Mouse (Mus musculus) liver, embryonic 13.5 days (tissue): ENCODE measurements around the gene Zdhhc24. TPM values are rescaled to one million over a fixed set of nuclear protein-coding genes. Genes with fewer than 3 reads are reported as not detected.

Experiments
- ATAC-seq: fragments of 200-750 bp; cut with Nextera tagmentation; 2 replicates; pipeline ENCODE4 v1.8.0; 2017; ENCODE audit warnings: low read depth, mild to moderate bottlenecking, moderate number of reproducible peaks, moderate library complexity
- DNase-seq: peaks from one replicate; pipeline ENCODE4 v3.0.0; 2022
- H3K27ac ChIP-seq: fragments of 300-500 bp; sonication (generic); 2 replicates; pipeline ENCODE4 v1.5.1; 2015; ENCODE audit warnings: moderate library complexity, mild to moderate bottlenecking, inconsistent platforms
- H3K27me3 ChIP-seq: fragments of 300-500 bp; sonication (generic); 2 replicates; pipeline ENCODE4 v1.6.1; 2015; ENCODE audit warnings: mild to moderate bottlenecking, inconsistent platforms
- H3K36me3 ChIP-seq: fragments of 300-500 bp; sonication (generic); 2 replicates; pipeline ENCODE4 v1.6.1; 2015; ENCODE audit warnings: mild to moderate bottlenecking, inconsistent platforms
- H3K4me1 ChIP-seq: fragments of 300-500 bp; sonication (generic); replicated peaks from 2 replicates; pipeline ENCODE4 v1.6.1; 2015; ENCODE audit warnings: inconsistent platforms
- H3K4me2 ChIP-seq: fragments of 300-500 bp; sonication (generic); 2 replicates; pipeline ENCODE4 v1.6.1; 2015; ENCODE audit warnings: inconsistent platforms, mild to moderate bottlenecking, moderate library complexity
- H3K4me3 ChIP-seq: fragments of 300-500 bp; sonication (generic); replicated peaks from 2 replicates; pipeline ENCODE4 v1.5.1; 2015; ENCODE audit warnings: mild to moderate bottlenecking, inconsistent platforms
- H3K9ac ChIP-seq: fragments of 300-500 bp; sonication (generic); 2 replicates; pipeline ENCODE4 v1.6.1; 2015; ENCODE audit warnings: mild to moderate bottlenecking, inconsistent platforms
- H3K9me3 ChIP-seq: fragments of 300-500 bp; sonication (generic); replicated peaks from 2 replicates; pipeline ENCODE4 v1.6.1; 2016; ENCODE audit warnings: inconsistent platforms
- WGBS: fragments of 180-500 bp; shearing (Covaris S2); methylation state at CpG from one replicate; pipeline ENCODE4 v1.1.7; 2015; ENCODE audit not compliant: insufficient replicate concordance; 5-methylcytosine and 5-hydroxymethylcytosine counted together
- polyA plus RNA-seq: library from polyadenylated mRNA; unstranded; fragments of >200 nt; fragmentation: Nextera tagmentation; extraction: Ambion mirVana; gene quantifications from 2 replicates; pipeline ENCODE4 v1.2.1, GENCODE M21; 2015

Zdhhc24 gene
- polyA plus RNA-seq, 1 experiment from 2014 or later: 11.2 TPM

- Histone ChIP-seq H3K9ac (peak within 1 kb of the TSS; percentile 96), H3K36me3 (peaks cover 29% of the 10 kb centered on the region), H3K4me1 (peaks cover 54% of the 10 kb centered on the region), H3K9me3 (no peaks in the 10 kb centered on the region), H3K27me3 (peaks cover 23% of the 10 kb centered on the region), H3K4me2 (peak within 1 kb of the TSS; percentile 79), H3K4me3 (peak within 1 kb of the TSS; percentile 96), H3K27ac (peak within 1 kb of the TSS; percentile 88)
- DNase-seq: no peak
- 9% methylated on average over 17 of the region's 17 CpGs for whole genome bisulfite sequencing
- ATAC-seq: no peak
These were observed 683 bp upstream of the Zdhhc24 start, which contains the start of gene Actn3 for GRCm38 (mm10) chr19:4877785-4878184. TSS of gene Actn3 (minus strand) at chr19:4877909.

GRCm38 (mm10) chr19:4879324-4879703 lies 846 bp downstream of the Zdhhc24 start:
- H3K4me3 ChIP-seq: peak overlapping the region; percentile 96
- WGBS: 41% methylated on average over 10 of the region's 10 CpGs
- peak overlapping the region; percentile 79 for H3K4me2 ChIP-seq
- DNase-seq (no peak), ATAC-seq (no peak)
- H3K27ac ChIP-seq: peak overlapping the region; percentile 88
- peaks cover 16% of the 10 kb centered on the region for H3K27me3 ChIP-seq
- H3K9me3 ChIP-seq: no peaks in the 10 kb centered on the region
- peaks cover 36% of the 10 kb centered on the region for H3K36me3 ChIP-seq
- peaks cover 69% of the 10 kb centered on the region for H3K4me1 ChIP-seq
- H3K9ac ChIP-seq: peak overlapping the region; percentile 96

GRCm38 (mm10) chr19:4883961-4884360 lies 5.5 kb downstream of the Zdhhc24 start:
- H3K4me3 ChIP-seq: no peak overlapping the region
- H3K4me2 ChIP-seq: peak overlapping the region; percentile 36
- H3K9me3 ChIP-seq: no peaks in the 10 kb centered on the region
- WGBS: 52% methylated on average over 4 of the region's 4 CpGs
- ATAC-seq (peak; percentile 93), DNase-seq (peak; percentile 61)
- peaks cover 43% of the 10 kb centered on the region for H3K36me3 ChIP-seq
- H3K27ac ChIP-seq: peak overlapping the region; percentile 78
- peaks cover 58% of the 10 kb centered on the region for H3K4me1 ChIP-seq
- no peaks in the 10 kb centered on the region for H3K27me3 ChIP-seq
- H3K9ac ChIP-seq: peak overlapping the region; percentile 37

- WGBS: 76% methylated on average over 10 of the region's 10 CpGs
- DNase-seq: no peak
- Histone ChIP-seq H3K4me2 (no peak overlapping the region), H3K27me3 (no peaks in the 10 kb centered on the region), H3K4me3 (no peak overlapping the region), H3K9me3 (no peaks in the 10 kb centered on the region), H3K36me3 (peaks cover 2% of the 10 kb centered on the region; the same call in 1 of the 2 replicates), H3K9ac (no peak overlapping the region), H3K27ac (0 out of 2 replicates have a peak overlapping the region, but pooled peaks have one; percentile 10), H3K4me1 (peaks cover 34% of the 10 kb centered on the region)
- ATAC-seq: no peak
These were observed 11.3 kb downstream of the Zdhhc24 start for GRCm38 (mm10) chr19:4889791-4890190.

- no peaks in the 10 kb centered on the region for H3K36me3 ChIP-seq
- peak overlapping the region; percentile 57 for H3K9ac ChIP-seq
- H3K4me3 ChIP-seq: peak overlapping the region; percentile 16
- WGBS: 20% methylated on average over 3 of the region's 3 CpGs
- DNase-seq: peak; percentile 75
- peak overlapping the region; percentile 38 for H3K4me2 ChIP-seq
- H3K4me1 ChIP-seq: peaks cover 32% of the 10 kb centered on the region
- H3K27ac ChIP-seq: peak overlapping the region; percentile 88
- H3K27me3 ChIP-seq: no peaks in the 10 kb centered on the region
- no peaks in the 10 kb centered on the region for H3K9me3 ChIP-seq
- ATAC-seq: peak; percentile 97
These were observed 13.3 kb downstream of the Zdhhc24 start for GRCm38 (mm10) chr19:4891798-4892197.

- Histone ChIP-seq H3K9me3 (no peaks in the 10 kb centered on the region), H3K27ac (no peak overlapping the region), H3K36me3 (no peaks in the 10 kb centered on the region), H3K27me3 (no peaks in the 10 kb centered on the region), H3K9ac (no peak overlapping the region), H3K4me1 (peaks cover 15% of the 10 kb centered on the region), H3K4me2 (no peak overlapping the region), H3K4me3 (no peak overlapping the region)
- WGBS: 66% methylated on average over 21 of the region's 21 CpGs
- DNase-seq: no peak
- no peak for ATAC-seq
These were observed 18.5 kb downstream of the Zdhhc24 start for GRCm38 (mm10) chr19:4896780-4897520.

GRCm38 (mm10) chr19:4898972-4899371 lies 20.5 kb downstream of the Zdhhc24 start:
- no peak for DNase-seq
- 59% methylated on average over 9 of the region's 9 CpGs for WGBS
- Histone ChIP-seq H3K9ac (no peak overlapping the region), H3K36me3 (no peaks in the 10 kb centered on the region), H3K4me1 (no peaks in the 10 kb centered on the region; the same call in 1 of the 2 replicates), H3K27me3 (no peaks in the 10 kb centered on the region), H3K27ac (no peak overlapping the region), H3K9me3 (no peaks in the 10 kb centered on the region), H3K4me3 (no peak overlapping the region), H3K4me2 (no peak overlapping the region)
- ATAC-seq: no peak

GRCm38 (mm10) chr19:4899888-4900287 lies 21.4 kb downstream of the Zdhhc24 start:
- Histone ChIP-seq H3K9me3 (no peaks in the 10 kb centered on the region), H3K9ac (no peak overlapping the region), H3K27ac (no peak overlapping the region), H3K36me3 (no peaks in the 10 kb centered on the region), H3K27me3 (no peaks in the 10 kb centered on the region), H3K4me1 (no peaks in the 10 kb centered on the region), H3K4me3 (no peak overlapping the region), H3K4me2 (no peak overlapping the region)
- no peak for DNase-seq
- 45% methylated on average over 3 of the region's 3 CpGs for WGBS
- ATAC-seq: no peak

GRCm38 (mm10) chr19:4905979-4906794 lies 27.7 kb downstream of the Zdhhc24 start, which contains the start of gene Bbs1:
TSS of gene Bbs1 (minus strand) at chr19:4906628.
- DNase-seq (peak; percentile 56), ATAC-seq (peak; percentile 65; the same call in 1 of the 2 replicates)
- Histone ChIP-seq H3K27ac (no peak within 1 kb of the TSS), H3K4me2 (peak within 1 kb of the TSS; percentile 64), H3K4me3 (peak within 1 kb of the TSS; percentile 64), H3K9me3 (no peaks in the 10 kb centered on the region), H3K36me3 (peaks cover 34% of the 10 kb centered on the region), H3K27me3 (no peaks in the 10 kb centered on the region), H3K9ac (peak within 1 kb of the TSS; percentile 50), H3K4me1 (peaks cover 6% of the 10 kb centered on the region)
- WGBS: 9% methylated on average over 31 of the region's 31 CpGs

GRCm38 (mm10) chr19:4908107-4908506 lies 29.6 kb downstream of the Zdhhc24 start:
- 75% methylated on average over 4 of the region's 4 CpGs for WGBS
- peaks cover 45% of the 10 kb centered on the region for H3K36me3 ChIP-seq
- ATAC-seq (no peak), DNase-seq (peak; percentile 35)
- H3K4me3 ChIP-seq: no peak overlapping the region
- no peaks in the 10 kb centered on the region for H3K27me3 ChIP-seq
- H3K4me2 ChIP-seq: no peak overlapping the region
- peaks cover 9% of the 10 kb centered on the region for H3K4me1 ChIP-seq
- H3K9me3 ChIP-seq: no peaks in the 10 kb centered on the region
- H3K27ac ChIP-seq: no peak overlapping the region
- no peak overlapping the region for H3K9ac ChIP-seq

GRCm38 (mm10) chr19:4909376-4909775 lies 30.9 kb downstream of the Zdhhc24 start:
- Histone ChIP-seq H3K4me2 (no peak overlapping the region), H3K9me3 (no peaks in the 10 kb centered on the region), H3K27ac (no peak overlapping the region), H3K36me3 (peaks cover 57% of the 10 kb centered on the region), H3K9ac (no peak overlapping the region), H3K4me1 (peaks cover 12% of the 10 kb centered on the region), H3K27me3 (no peaks in the 10 kb centered on the region), H3K4me3 (no peak overlapping the region)
- no peak for DNase-seq
- WGBS: 78% methylated on average over 7 of the region's 7 CpGs
- ATAC-seq: no peak
